Mouse (Mus musculus) spleen, adult 2 months (tissue): Measurements from ENCODE around the gene Gpalpp1.

Experiments used
- CTCF ChIP-seq: fragments of 200-500 bp; IDR thresholded peaks from 2 replicates; pipeline ENCODE4 v1.5.1; 2011; ENCODE audit warnings: mild to moderate bottlenecking, inconsistent platforms; ENCODE audit not compliant: insufficient read depth, insufficient read length, insufficient replicate concordance; ENCODE audit errors: extremely low read depth
- POLR2A ChIP-seq: fragments of 200-500 bp; IDR thresholded peaks from 2 replicates; pipeline ENCODE4 v1.6.1; 2011; ENCODE audit warnings: low read depth, low read length, inconsistent platforms

GRCm38 (mm10) chr14:76115744-76116143, 5.2 kb upstream of the Gpalpp1 start:
- TF ChIP-seq POLR2A (no peak), CTCF (no peak)
